Mouse (Mus musculus): ENCODE measurements around the gene Slc11a2.
"Not testable (repeated sequence)": the region's sequence is repeated elsewhere in the genome, so short reads cannot be mapped to it uniquely, and the experiment has no call there.

The Slc11a2 gene

DNA sequence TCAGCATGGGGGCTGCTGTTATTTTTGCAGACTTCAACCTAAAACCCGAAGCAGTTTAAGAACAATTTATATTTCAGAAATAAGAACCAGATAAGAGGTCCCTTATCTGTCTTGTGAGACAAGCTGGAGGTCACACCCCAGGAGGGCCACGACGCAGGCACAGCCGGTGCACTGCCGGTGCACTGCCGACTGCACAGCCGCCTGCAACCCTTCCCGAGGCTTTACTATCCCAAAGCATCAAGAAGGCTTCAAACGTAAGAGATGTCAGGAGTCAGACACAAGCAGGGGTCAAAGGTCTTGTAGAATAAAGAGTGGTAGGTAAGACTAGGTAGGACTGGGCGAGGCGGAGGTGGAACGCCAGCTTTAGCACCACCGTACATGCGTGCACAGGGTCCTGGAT lies 22.5 kb downstream of the Slc11a2 start:
- DNase-seq, result no peak

DNA sequence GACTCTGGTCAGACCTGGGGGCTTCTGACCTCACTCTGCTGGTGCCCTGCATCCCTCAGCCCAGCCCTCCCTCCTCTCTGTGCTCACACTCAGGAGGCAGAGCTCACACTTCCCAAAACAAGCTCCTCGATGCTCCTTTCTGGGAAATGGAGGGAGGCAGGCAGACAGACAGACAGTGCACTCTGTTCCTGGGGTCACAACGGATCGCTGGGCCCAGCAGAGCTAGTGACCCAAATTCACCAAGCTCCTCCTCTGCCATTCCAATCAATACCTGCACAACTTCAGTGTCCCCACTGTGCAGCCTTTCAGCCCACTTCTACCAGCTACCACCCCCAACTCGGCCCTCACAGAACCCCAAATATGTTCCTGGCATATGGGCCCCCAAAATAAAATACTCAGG lies 23.1 kb downstream of the Slc11a2 start:
- DNase-seq, result no peak

DNA sequence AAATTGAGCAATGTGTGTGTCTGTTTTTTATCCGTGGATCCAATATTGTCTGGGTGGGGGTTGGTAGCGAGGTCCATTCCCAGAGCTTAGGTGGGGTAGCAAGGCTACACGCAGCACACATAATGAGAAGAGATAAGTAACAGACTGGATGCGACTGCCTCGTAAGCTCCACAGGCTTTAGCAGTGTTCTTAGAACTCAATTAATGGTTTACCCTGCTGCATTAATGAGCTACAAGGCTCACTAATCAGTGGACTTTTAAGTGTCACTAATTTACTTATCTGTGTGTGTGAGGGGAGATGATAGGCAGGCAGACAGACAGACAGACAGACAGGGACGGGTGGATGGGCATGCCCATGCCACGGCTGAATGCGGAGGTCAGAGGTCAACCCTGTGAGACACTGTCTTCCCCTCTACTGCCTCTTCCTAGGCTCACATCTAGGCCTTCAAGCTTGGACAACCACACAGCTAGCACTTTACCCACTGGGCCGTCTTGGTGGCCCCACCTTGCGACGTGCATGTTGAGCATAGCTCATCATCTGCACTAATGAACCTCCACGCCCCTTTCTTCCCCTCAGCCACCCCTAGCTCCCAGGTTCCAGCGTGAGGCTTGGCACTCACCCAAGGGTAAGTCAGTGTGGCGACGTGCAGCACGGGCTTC lies 24.2 kb downstream of the Slc11a2 start:
- DNase-seq, result no peak

DNA sequence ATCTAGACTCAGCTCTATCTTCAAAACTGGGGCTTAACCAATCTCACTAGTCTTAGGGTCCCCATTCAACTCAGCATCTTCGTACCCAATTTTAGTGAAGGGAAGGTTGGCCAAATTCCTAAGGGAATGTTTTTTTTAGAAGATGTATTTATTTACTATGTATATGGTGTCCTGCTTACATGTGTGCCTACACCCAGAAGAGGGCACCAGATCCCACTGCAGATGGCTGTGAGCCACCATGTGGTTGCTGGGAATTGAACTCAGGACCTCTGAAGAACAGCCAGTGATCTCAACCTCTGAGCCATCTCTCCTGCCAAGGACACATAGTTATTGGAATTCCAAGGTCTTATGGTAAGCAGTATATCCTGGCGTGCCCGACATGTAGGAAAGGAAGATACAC lies 29.3 kb downstream of the Slc11a2 start:
- DNase-seq, result no peak

DNA sequence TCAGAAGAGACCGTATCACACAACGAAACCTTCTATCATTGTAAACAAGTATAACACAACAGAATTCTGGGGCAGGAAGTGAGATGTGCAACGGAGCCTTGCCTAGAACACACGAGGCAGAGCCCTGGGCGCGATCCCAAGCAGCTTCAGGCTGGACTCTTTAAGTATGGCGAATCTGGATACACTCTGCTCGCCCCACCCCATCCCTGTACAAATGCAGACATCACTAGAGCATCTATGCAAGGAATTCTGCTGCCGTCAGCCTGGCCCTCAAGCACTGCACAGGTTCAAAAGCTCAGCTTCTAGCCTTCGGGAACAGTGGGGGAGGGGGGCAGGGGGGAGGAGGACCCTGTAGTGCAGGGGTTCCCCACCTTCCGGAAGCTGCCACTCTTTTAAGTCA lies 31.9 kb downstream of the Slc11a2 start:
- DNase-seq, result no peak

GRCm38 (mm10) chr15:100391599-100391998 lies 33.3 kb downstream of the Slc11a2 start:
- DNase-seq, result no peak

DNA sequence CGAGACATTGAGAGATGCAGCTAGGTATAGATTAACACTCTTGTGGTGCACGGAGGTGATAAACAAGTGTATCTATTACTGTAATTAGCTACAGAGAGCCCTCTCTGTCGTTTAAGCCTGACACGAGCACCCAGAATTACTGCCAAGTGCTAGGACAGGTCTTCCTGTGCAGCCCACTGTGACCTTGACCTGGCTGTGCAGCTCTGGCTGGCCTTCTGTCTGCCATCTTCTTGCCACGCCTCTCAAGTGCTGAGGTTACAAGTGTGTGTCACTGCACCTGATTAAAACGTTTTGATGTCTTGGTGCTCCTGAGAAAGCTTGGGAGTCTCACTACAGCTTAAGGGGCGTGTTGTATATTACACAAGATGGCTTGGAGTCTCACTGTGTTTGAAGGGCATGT lies 33.8 kb downstream of the Slc11a2 start:
- DNase-seq, result no peak

GRCm38 (mm10) chr15:100388886-100389285 lies 36.0 kb downstream of the Slc11a2 start:
- DNase-seq, result no peak

DNA sequence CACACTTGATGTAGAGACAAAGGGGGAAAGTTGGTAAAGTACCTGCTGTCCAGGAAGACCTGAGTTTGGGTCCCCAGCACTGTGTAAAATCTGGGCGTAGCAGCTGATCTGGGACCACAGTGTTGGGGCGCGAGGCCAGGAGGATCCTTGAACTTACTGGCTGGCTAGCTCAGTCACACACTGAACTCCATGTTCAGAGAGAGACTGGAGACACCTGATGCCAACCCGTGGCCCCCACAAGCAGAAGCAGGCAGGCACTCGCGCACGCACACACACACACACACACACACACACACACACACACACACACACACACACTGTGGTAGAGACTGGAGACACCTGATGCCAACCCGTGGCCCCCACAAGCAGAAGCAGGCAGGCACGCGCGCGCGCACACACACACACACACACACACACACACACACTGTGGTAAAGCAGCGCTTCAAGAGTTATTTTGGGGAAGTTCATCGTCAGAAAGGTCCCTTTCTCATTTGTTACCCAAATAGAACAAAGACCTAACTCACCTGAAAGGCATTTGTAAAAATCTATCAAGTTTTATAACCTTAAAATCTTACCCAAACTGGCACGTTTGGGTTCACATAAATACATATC lies 36.5 kb downstream of the Slc11a2 start:
- DNase-seq, result no peak

- DNase-seq, result no peak
Measured at GRCm38 (mm10) chr15:100387544-100388223, 37.2 kb downstream of the Slc11a2 start.

- no peak for DNase-seq
Measured at GRCm38 (mm10) chr15:100385705-100386104, 39.2 kb downstream of the Slc11a2 start.

- no peak for DNase-seq
Measured at GRCm38 (mm10) chr15:100380104-100380503, 44.8 kb downstream of the Slc11a2 start.

GRCm38 (mm10) chr15:100379658-100380057 lies 45.2 kb downstream of the Slc11a2 start:
- DNase-seq, result no peak

- DNase-seq, result peak; percentile 5
Measured at GRCm38 (mm10) chr15:100377847-100378505, 46.9 kb downstream of the Slc11a2 start.

DNA sequence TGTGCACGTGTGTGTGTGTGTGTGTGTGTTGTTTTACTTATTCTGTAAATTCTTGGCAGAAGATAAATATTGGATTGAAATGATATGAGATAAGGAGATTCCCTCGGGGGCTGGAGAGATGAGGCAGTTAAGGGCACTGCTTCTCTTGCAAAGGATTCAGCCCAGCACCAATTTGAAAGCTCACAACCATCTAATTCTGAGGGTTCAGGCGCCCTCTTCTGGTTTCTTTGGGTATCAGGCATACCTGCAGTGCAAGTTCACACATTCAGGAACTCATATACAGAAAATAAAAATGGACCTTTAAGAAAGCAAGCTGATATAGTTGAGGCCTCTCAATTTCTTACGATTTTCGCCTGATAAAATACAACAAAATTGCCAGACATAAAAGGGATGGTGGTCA lies 49.8 kb downstream of the Slc11a2 start:
- peak; percentile 32 for DNase-seq

DNA sequence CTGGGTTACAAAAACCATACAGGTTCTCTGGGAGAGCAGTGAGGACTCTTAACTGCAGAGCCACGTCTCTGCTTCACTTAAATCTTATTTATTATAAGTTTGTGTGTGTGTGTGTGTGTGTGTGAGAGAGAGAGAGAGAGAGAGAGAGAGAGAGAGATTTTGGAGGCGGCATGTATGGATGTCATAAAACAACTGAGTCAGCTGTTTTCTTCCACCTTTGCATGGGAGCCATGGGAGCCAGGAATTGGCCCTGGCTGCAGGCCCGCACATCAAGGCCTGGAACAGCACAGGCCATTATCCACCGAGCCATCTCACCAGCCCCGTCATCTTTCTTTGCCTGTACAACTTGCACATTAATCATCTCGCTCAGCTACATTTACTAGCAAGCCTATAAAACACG lies 57.8 kb downstream of the Slc11a2 start:
- no peak for DNase-seq

DNA sequence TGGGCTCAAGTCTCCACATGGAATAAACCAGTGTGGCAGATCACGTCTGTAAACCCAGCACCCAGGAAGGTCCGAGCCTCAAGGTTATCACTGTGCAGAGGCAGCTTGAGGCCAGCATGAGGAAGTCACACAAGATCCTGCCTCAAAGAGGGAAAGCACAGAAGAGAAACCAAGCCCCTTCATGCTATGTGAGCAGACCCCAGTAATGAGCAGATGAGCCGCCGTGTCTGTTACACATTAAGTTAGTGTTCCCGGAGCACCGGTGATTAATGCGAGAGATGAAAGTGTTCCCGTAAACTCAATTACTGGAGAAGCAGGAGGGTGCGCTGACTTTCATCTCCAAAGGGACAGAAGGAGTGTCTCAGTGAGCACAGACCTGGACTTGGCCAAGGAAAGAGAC lies 58.9 kb downstream of the Slc11a2 start:
- DNase-seq, result not testable (repeated sequence)

GRCm38 (mm10) chr15:100364242-100364641 lies 60.6 kb downstream of the Slc11a2 start, which contains the start of gene Higd1c:
Gene Higd1c, plus strand, starts transcription at chr15:100364542.
- no peak for DNase-seq

DNA sequence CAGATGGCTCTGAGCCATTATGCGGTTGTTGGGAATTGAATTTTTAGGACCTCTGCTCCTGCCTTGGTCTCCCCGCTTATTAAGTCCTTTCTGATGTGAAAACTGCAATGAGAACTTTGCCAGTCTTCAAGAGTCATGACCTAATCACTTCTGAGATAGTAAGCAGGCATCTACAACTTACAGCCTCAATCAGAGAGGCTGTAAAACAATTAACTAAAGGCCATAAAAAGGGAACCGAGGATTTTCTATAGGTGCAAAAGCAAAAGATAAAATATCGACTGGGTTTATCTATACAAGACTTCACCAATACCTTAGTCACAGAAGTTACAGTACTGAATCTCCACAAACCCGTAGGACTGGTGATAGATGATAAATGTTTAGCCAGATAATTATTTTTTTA lies 69.0 kb downstream of the Slc11a2 start:
- DNase-seq, result no peak

DNA sequence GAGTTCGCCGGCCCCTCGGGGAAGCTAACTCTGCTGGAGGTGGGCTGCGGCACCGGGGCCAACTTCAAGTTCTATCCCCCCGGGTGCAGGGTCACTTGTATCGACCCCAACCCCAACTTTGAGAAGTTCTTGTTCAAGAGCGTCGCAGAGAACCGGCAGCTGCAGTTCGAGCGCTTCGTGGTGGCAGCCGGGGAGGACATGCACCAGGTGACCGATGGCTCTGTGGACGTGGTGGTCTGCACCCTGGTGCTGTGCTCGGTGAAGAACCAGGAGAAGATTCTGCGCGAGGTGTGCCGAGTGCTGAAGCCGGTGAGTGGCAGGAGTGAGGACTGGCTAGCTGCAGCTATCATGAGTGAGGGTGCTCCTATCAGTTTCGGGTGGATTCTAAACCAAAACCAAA lies 71.5 kb downstream of the Slc11a2 start:
- DNase-seq, result not testable (repeated sequence)

DNA sequence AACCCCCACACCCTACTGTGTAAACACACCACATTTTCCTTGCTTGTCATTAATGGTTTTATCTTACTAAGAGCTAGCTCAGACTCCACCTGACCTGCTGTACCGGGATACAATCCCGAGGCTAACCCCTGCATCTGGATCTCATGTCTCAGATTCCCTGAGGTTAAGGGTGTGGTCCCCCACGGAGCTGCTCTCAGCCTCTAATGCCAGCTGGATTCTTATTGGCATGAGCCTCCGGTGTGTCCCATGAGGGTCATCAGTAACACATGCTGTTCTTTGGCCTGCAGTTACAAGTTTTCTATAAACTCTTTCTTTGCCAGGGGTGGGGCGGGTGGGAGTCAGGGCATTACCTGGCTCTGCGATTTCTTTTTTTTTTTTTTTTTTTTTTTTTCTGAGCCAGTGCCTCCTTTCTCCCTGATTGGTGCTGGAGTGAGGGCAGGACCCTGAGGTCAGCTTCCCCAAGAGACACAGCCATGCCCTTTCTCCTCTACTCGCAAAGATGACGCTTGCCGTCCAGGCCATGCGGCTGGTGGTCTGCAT lies 72.1 kb downstream of the Slc11a2 start, which contains the start of the genes Methig1 and Mettl7a2:
Gene Methig1 (plus strand): TSS at position 439 of the 540 bp plus-strand sequence.
Gene Mettl7a2 (plus strand): TSS at position 490 of the 540 bp plus-strand sequence.
- DNase-seq, result no peak

DNA sequence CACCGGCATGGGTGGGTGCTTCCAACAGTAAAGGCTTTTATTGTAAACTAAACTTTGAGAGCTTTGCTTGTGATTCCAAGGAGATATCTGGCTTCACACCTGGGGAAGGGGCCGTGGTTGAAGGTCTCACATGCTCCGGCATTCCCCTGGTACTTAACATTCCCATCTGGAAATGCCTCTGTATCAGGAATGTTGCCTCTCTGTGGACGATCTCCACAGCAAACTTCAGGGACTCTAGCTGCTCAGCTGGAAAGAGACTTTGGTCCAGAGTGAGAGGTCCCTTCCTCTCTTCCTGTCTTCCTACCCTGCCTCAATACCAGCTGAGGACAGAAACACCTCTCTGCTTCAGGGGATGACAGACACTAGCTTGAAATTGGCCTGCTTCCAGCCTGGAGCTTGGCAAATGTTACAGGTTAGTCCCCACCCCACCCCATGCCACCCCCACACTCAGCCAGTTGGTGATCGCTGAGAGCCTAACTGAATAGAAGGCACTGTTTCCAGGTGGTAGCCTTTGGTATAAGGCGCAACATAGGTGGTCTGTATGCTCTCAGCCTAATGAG lies 73.3 kb downstream of the Slc11a2 start:
- DNase-seq, result no peak

DNA sequence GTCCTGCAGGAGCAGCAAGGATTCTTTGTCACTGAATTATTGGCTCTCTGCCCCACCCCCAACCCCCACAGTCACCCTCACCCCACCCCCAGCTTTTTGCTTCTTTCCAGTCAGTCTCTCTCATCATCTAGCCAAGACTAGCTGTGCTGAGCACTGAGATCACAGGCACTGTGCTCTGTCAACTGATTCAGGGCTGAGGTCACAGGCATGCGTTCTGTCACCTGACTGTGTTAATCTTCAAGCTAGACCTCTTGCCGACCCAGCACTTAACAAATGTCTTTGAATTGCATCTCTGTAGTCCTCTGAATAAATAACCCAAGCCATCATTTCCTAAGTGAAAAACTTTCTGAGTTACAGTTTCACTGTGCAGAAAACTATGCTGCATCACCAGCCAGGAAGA lies 75.4 kb downstream of the Slc11a2 start:
- DNase-seq, result no peak

Measured in cerebellum, adult 9-11 months (tissue).